Mouse (Mus musculus): Measurements from ENCODE around the gene Tctex1d2. TPM values are rescaled to one million over a fixed set of nuclear protein-coding genes. Genes with fewer than 3 reads are reported as not detected.

The Tctex1d2 gene
- polyA plus RNA-seq, 2 experiments: 16.9 to 25.6 TPM

- Histone ChIP-seq H3K9me3 (ENCODE audit: control insufficient read depth, low read length) (no peaks in the 10 kb centered on the region), H3K27ac (replicated peaks; ENCODE audit: low read depth, low read length) (no peak overlapping the region), H3K4me3 (replicated peaks; ENCODE audit: low read length) (no peak overlapping the region), H3K4me2 (replicated peaks; ENCODE audit: low read depth, low read length, severe bottlenecking) (no peak overlapping the region), H3K9ac (ENCODE audit: low read depth, low read length, severe bottlenecking) (no peak overlapping the region), H3K36me3 (ENCODE audit: control insufficient read depth, insufficient read depth, low read length) (peaks cover 70% of the 10 kb centered on the region), H3K4me1 (ENCODE audit: control insufficient read depth, insufficient read depth, low read length) (no peaks in the 10 kb centered on the region), H3K27me3 (ENCODE audit: control insufficient read depth, insufficient read depth, low read length) (no peaks in the 10 kb centered on the region)
- no peak for TF ChIP-seq POLR2A (IDR thresholded peaks at IDR 0.05; ENCODE audit: borderline replicate concordance, extremely low read depth, insufficient read depth, insufficient read length)
- no peak for ATAC-seq (ENCODE audit: low FRiP score, low read depth)
- no peak for DNase-seq (ENCODE audit: low spot score)
- WGBS: 81% methylated on average over 3 of the region's 3 CpGs
Observed at GRCm38 (mm10) chr16:32386826-32387225, 32.7 kb upstream of the Tctex1d2 start.

DNA sequence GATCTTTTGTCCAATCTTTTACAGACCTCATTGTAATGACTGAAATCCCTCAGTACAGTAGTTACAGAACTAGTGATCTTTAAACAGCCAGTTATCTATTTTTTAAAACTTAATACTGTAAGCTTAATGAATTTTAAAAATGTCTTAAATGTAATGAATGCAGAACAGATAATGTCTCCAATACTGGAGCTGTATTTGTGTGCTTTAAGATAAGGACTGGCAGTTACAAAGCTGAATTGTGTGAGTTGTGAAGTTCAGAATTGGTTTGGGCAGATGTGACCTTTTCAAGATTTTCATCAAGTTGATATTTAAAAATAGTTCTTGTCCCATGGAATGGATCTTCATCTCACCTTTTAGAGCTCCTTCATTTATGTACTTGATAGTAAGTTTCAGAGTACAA lies 30.5 kb upstream of the Tctex1d2 start:
- H3K4me2 ChIP-seq (replicated peaks; ENCODE audit: low read depth, low read length, severe bottlenecking): no peak overlapping the region

GRCm38 (mm10) chr16:32389841-32390240 lies 29.7 kb upstream of the Tctex1d2 start:
- Histone ChIP-seq H3K4me3 (replicated peaks; ENCODE audit: low read length) (no peak overlapping the region), H3K4me1 (ENCODE audit: control insufficient read depth, insufficient read depth, low read length) (no peaks in the 10 kb centered on the region), H3K4me2 (replicated peaks; ENCODE audit: low read depth, low read length, severe bottlenecking) (no peak overlapping the region), H3K9ac (ENCODE audit: low read depth, low read length, severe bottlenecking) (no peak overlapping the region), H3K9me3 (ENCODE audit: control insufficient read depth, low read length) (no peaks in the 10 kb centered on the region), H3K27ac (replicated peaks; ENCODE audit: low read depth, low read length) (no peak overlapping the region), H3K36me3 (ENCODE audit: control insufficient read depth, insufficient read depth, low read length) (peaks cover 57% of the 10 kb centered on the region), H3K27me3 (ENCODE audit: control insufficient read depth, insufficient read depth, low read length) (no peaks in the 10 kb centered on the region)
- ATAC-seq (ENCODE audit: low FRiP score, low read depth) (no peak), DNase-seq (ENCODE audit: low spot score) (no peak)
- WGBS: 95% methylated on average over 3 of the region's 3 CpGs
- TF ChIP-seq POLR2A (IDR thresholded peaks at IDR 0.05; ENCODE audit: borderline replicate concordance, extremely low read depth, insufficient read depth, insufficient read length): no peak

More for the DNA sequence above, 30.5 kb upstream of the Tctex1d2 start:
- H3K4me3 ChIP-seq (replicated peaks; ENCODE audit: low read length): no peak overlapping the region
- no peaks in the 10 kb centered on the region for H3K27me3 ChIP-seq (ENCODE audit: control insufficient read depth, insufficient read depth, low read length)
- no peak overlapping the region for H3K9ac ChIP-seq (ENCODE audit: low read depth, low read length, severe bottlenecking)
- peaks cover 62% of the 10 kb centered on the region for H3K36me3 ChIP-seq (ENCODE audit: control insufficient read depth, insufficient read depth, low read length)
- no peak overlapping the region for H3K27ac ChIP-seq (replicated peaks; ENCODE audit: low read depth, low read length)
- H3K9me3 ChIP-seq (ENCODE audit: control insufficient read depth, low read length): no peaks in the 10 kb centered on the region
- no peak for DNase-seq (ENCODE audit: low spot score)
- no peaks in the 10 kb centered on the region for H3K4me1 ChIP-seq (ENCODE audit: control insufficient read depth, insufficient read depth, low read length)
- no peak for TF ChIP-seq POLR2A (IDR thresholded peaks at IDR 0.05; ENCODE audit: borderline replicate concordance, extremely low read depth, insufficient read depth, insufficient read length)
- ATAC-seq (ENCODE audit: low FRiP score, low read depth): no peak

DNA sequence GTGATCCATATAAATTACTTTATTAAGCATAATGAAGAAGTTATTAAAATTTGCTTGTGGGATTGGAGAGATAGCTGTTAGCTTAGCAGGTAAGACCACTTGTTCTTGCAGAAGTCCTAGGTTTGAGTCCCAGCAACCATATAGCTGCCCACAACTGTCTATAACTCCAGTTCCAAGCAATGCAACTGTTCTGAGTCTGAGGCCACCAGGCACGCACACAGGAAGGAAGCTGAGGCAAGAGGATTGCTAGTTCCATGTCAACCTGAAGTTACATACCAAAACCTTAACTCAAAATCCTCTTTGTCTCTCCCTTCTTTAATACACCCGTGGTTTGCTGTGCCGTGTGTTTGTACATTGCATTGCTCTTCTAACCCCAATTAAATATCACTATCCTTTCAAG lies 28.6 kb upstream of the Tctex1d2 start:
- no peak for DNase-seq (ENCODE audit: low spot score)
- no peak for ATAC-seq (ENCODE audit: low FRiP score, low read depth)
- no peak overlapping the region for H3K4me2 ChIP-seq (replicated peaks; ENCODE audit: low read depth, low read length, severe bottlenecking)
- no peaks in the 10 kb centered on the region for H3K27me3 ChIP-seq (ENCODE audit: control insufficient read depth, insufficient read depth, low read length)
- no peaks in the 10 kb centered on the region for H3K4me1 ChIP-seq (ENCODE audit: control insufficient read depth, insufficient read depth, low read length)
- 98% methylated on average over 3 of the region's 3 CpGs for WGBS
- no peak for TF ChIP-seq POLR2A (IDR thresholded peaks at IDR 0.05; ENCODE audit: borderline replicate concordance, extremely low read depth, insufficient read depth, insufficient read length)
- no peak overlapping the region for H3K4me3 ChIP-seq (replicated peaks; ENCODE audit: low read length)
- peaks cover 47% of the 10 kb centered on the region for H3K36me3 ChIP-seq (ENCODE audit: control insufficient read depth, insufficient read depth, low read length)
- no peak overlapping the region for H3K9ac ChIP-seq (ENCODE audit: low read depth, low read length, severe bottlenecking)
- no peaks in the 10 kb centered on the region for H3K9me3 ChIP-seq (ENCODE audit: control insufficient read depth, low read length)
- H3K27ac ChIP-seq (replicated peaks; ENCODE audit: low read depth, low read length): no peak overlapping the region

GRCm38 (mm10) chr16:32395679-32396540 lies 23.6 kb upstream of the Tctex1d2 start:
- ATAC-seq (ENCODE audit: low FRiP score, low read depth) (no peak), DNase-seq (ENCODE audit: low spot score) (peak; percentile 5)
- Histone ChIP-seq H3K4me2 (replicated peaks; ENCODE audit: low read depth, low read length, severe bottlenecking) (no peak overlapping the region), H3K9ac (ENCODE audit: low read depth, low read length, severe bottlenecking) (no peak overlapping the region), H3K36me3 (ENCODE audit: control insufficient read depth, insufficient read depth, low read length) (peaks cover 23% of the 10 kb centered on the region), H3K27ac (replicated peaks; ENCODE audit: low read depth, low read length) (no peak overlapping the region), H3K9me3 (ENCODE audit: control insufficient read depth, low read length) (no peaks in the 10 kb centered on the region), H3K4me1 (ENCODE audit: control insufficient read depth, insufficient read depth, low read length) (no peaks in the 10 kb centered on the region), H3K27me3 (ENCODE audit: control insufficient read depth, insufficient read depth, low read length) (no peaks in the 10 kb centered on the region), H3K4me3 (replicated peaks; ENCODE audit: low read length) (no peak overlapping the region)
- 65% methylated on average over 6 of the region's 6 CpGs for WGBS
- no peak for TF ChIP-seq POLR2A (IDR thresholded peaks at IDR 0.05; ENCODE audit: borderline replicate concordance, extremely low read depth, insufficient read depth, insufficient read length)

Data from limb, embryonic 14.5 days (tissue).